Mouse (Mus musculus) hindbrain, embryonic 14.5 days (tissue): ENCODE measurements around the gene Txndc17. TPM values are rescaled to one million over a fixed set of nuclear protein-coding genes. Genes with fewer than 3 reads are reported as not detected.

Source experiments
- ATAC-seq: fragments of 200-750 bp; cut with Nextera tagmentation; 2 replicates; pipeline ENCODE4 v1.8.0; 2017; ENCODE audit warnings: moderate number of reproducible peaks, mild to moderate bottlenecking, moderate TSS enrichment, moderate library complexity; ENCODE audit not compliant: low FRiP score
- DNase-seq: peaks from one replicate; pipeline ENCODE4 v3.0.0-alpha.2; 2015; ENCODE audit warnings: low spot score
- H3K27ac ChIP-seq: fragments of 300-500 bp; sonication (generic); 2 replicates; pipeline ENCODE4 v1.5.1; 2014; ENCODE audit warnings: mild to moderate bottlenecking, moderate library complexity
- H3K27me3 ChIP-seq: fragments of 300-500 bp; sonication (generic); 2 replicates; pipeline ENCODE4 v1.6.1; 2014; ENCODE audit warnings: mild to moderate bottlenecking, low read length, mixed read lengths; ENCODE audit not compliant: control insufficient read depth, insufficient read depth
- H3K36me3 ChIP-seq: fragments of 300-500 bp; sonication (generic); replicated peaks from 2 replicates; pipeline ENCODE4 v1.6.1; 2014; ENCODE audit not compliant: control insufficient read depth, insufficient read depth
- H3K4me1 ChIP-seq: fragments of 300-500 bp; sonication (generic); replicated peaks from 2 replicates; pipeline ENCODE4 v1.6.1; 2014; ENCODE audit warnings: antibody characterized with exemption, low read length, mixed read lengths; ENCODE audit not compliant: control insufficient read depth, insufficient read depth
- H3K4me2 ChIP-seq: fragments of 300-500 bp; sonication (generic); replicated peaks from 2 replicates; pipeline ENCODE4 v1.6.1; 2014; ENCODE audit warnings: mild to moderate bottlenecking, moderate library complexity
- H3K4me3 ChIP-seq: fragments of 300-500 bp; sonication (generic); replicated peaks from 2 replicates; pipeline ENCODE4 v1.5.1; 2014; ENCODE audit warnings: mild to moderate bottlenecking, low read length
- H3K9ac ChIP-seq: fragments of 300-500 bp; sonication (generic); 2 replicates; pipeline ENCODE4 v1.6.1; 2014
- H3K9me3 ChIP-seq: fragments of 300-500 bp; sonication (generic); 2 replicates; pipeline ENCODE4 v1.6.1; 2016; ENCODE audit warnings: low read length; ENCODE audit not compliant: control insufficient read depth
- WGBS: fragments of 180-500 bp; shearing (Covaris S2); extraction: QIAGEN DNeasy Blood & Tissue Kit; methylation state at CpG from one replicate; pipeline ENCODE4 v1.1.7; 2014; 5-methylcytosine and 5-hydroxymethylcytosine counted together
- polyA plus RNA-seq: library from polyadenylated mRNA; unstranded; fragments of >200 nt; fragmentation: Nextera tagmentation; extraction: Ambion mirVana; gene quantifications from 2 replicates; pipeline ENCODE4 v1.2.1, GENCODE M21; 2014

The Txndc17 gene
- polyA plus RNA-seq, 1 experiment from 2014 or later: 151 TPM

DNA sequence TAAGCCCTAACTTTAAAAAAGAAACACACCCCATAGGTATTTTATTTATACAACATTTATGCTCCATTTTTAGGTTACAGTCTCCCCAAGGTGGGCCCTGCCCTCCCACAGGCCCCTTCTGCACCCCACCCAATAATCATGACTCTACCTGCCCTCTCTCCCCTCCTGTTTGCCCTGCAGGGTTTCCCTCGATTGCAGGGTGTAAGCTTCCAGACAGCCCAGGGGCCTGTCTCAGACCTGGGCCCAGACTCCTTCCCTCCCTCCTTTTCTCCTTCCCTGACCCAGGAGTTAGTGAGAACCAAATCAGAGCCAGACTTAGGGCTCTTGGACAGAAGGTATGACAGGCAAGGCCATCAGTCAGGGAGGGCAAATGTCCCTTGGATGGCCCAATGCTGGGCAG lies 25.6 kb downstream of the Txndc17 start:
- H3K9me3 ChIP-seq: no peaks in the 10 kb centered on the region
- no peak for DNase-seq
- 100% methylated on average over 1 of the region's 1 CpGs for WGBS
- H3K27me3 ChIP-seq: no peaks in the 10 kb centered on the region
- no peak overlapping the region for H3K27ac ChIP-seq
- no peak for ATAC-seq
- no peak overlapping the region for H3K4me3 ChIP-seq
- no peak overlapping the region for H3K4me2 ChIP-seq
- H3K4me1 ChIP-seq: no peaks in the 10 kb centered on the region
- no peak overlapping the region for H3K9ac ChIP-seq
- no peaks in the 10 kb centered on the region for H3K36me3 ChIP-seq

- H3K27ac ChIP-seq: no peak overlapping the region
- no peaks in the 10 kb centered on the region for H3K4me1 ChIP-seq
- no peak overlapping the region for H3K9ac ChIP-seq
- DNase-seq (no peak), ATAC-seq (no peak)
- H3K27me3 ChIP-seq: no peaks in the 10 kb centered on the region
- no peak overlapping the region for H3K4me3 ChIP-seq
- WGBS: 79% methylated on average over 5 of the region's 5 CpGs
- no peaks in the 10 kb centered on the region for H3K9me3 ChIP-seq
- H3K36me3 ChIP-seq: no peaks in the 10 kb centered on the region
- H3K4me2 ChIP-seq: no peak overlapping the region
These were observed 26.7 kb downstream of the Txndc17 start for GRCm38 (mm10) chr11:72234013-72234412.

- ATAC-seq: no peak
- Histone ChIP-seq H3K36me3 (no peaks in the 10 kb centered on the region), H3K4me2 (no peak overlapping the region), H3K9me3 (no peaks in the 10 kb centered on the region), H3K4me3 (no peak overlapping the region), H3K9ac (no peak overlapping the region), H3K27me3 (no peaks in the 10 kb centered on the region), H3K27ac (no peak overlapping the region), H3K4me1 (no peaks in the 10 kb centered on the region)
- 70% methylated on average over 4 of the region's 4 CpGs for WGBS
- DNase-seq: no peak
These were observed 32.9 kb downstream of the Txndc17 start for GRCm38 (mm10) chr11:72240062-72240860.

DNA sequence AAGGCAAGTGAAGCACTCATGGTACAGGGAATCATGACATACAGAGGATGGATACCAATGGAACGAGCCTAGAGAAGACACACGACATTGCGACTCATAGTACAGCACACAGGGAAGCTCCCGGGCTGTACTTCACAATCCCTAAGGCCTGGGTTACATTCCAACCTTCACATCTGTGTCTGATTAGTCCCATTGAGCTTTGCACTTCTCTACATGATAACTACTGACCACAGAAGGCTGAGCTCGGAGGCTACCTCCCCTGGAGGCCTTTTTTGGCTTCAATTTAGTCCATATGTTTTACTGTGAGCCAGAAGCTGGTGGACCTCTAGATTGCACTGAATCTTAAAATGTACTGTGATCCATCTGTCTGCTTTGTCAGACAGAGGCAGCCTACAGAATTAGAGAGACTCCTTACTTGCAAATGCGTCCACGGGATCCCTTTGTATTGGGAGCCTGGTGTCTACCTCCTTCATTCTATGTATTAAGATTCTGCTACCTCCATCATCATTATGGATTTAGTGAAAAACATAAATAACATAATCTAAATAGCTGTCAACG lies 37.9 kb downstream of the Txndc17 start:
- no peak overlapping the region for H3K27ac ChIP-seq
- H3K27me3 ChIP-seq: no peaks in the 10 kb centered on the region
- H3K4me1 ChIP-seq: no peaks in the 10 kb centered on the region
- H3K9ac ChIP-seq: no peak overlapping the region
- no peak overlapping the region for H3K4me2 ChIP-seq
- H3K9me3 ChIP-seq: no peaks in the 10 kb centered on the region
- H3K4me3 ChIP-seq: no peak overlapping the region
- WGBS: 85% methylated on average over 8 of the region's 8 CpGs
- no peak for DNase-seq
- no peaks in the 10 kb centered on the region for H3K36me3 ChIP-seq
- ATAC-seq: no peak

GRCm38 (mm10) chr11:72255629-72256028 lies 48.3 kb downstream of the Txndc17 start:
- Histone ChIP-seq H3K27me3 (no peaks in the 10 kb centered on the region), H3K9ac (no peak overlapping the region), H3K4me1 (no peaks in the 10 kb centered on the region), H3K36me3 (no peaks in the 10 kb centered on the region), H3K27ac (no peak overlapping the region), H3K4me2 (no peak overlapping the region), H3K9me3 (no peaks in the 10 kb centered on the region), H3K4me3 (no peak overlapping the region)
- DNase-seq (no peak), ATAC-seq (no peak)
- 96% methylated on average over 4 of the region's 4 CpGs for WGBS

DNA sequence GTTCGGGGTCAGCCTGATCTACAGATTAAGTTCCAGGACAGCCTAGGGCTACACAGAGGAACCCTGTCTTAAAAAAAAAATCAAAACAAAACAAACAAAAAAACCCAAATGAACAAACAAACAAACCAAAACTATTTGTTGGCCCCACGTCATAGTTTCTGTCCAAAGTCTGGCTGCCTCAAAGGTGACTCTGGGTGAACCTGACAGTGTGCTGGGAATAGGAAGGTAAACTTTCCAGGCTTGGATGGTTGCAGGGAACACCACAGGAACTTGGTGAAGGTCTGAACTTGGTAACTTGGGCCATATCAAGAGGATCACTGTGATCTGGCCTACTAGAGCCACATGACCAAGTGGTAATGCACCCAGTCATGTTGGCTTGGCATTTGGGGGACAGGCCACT lies 49.1 kb downstream of the Txndc17 start:
- 85% methylated on average over 2 of the region's 2 CpGs for WGBS
- Histone ChIP-seq H3K4me3 (no peak overlapping the region), H3K4me1 (no peaks in the 10 kb centered on the region), H3K27ac (no peak overlapping the region), H3K9ac (no peak overlapping the region), H3K4me2 (no peak overlapping the region), H3K36me3 (no peaks in the 10 kb centered on the region), H3K27me3 (no peaks in the 10 kb centered on the region), H3K9me3 (no peaks in the 10 kb centered on the region)
- DNase-seq (no peak), ATAC-seq (no peak)

Other genes with a start within 250 kb of the Txndc17 start
- gene Aipl1, start 170.0 kb upstream of the Txndc17 start, polyA plus RNA-seq: not detected in 2 replicates
- gene Pimreg, start 165.5 kb upstream of the Txndc17 start, polyA plus RNA-seq: 26.8 and 30.2 TPM in 2 replicates
- gene Pitpnm3, start 71.8 kb upstream of the Txndc17 start, polyA plus RNA-seq: 4.9 and 5.2 TPM in 2 replicates
- 0.25 and 0.40 TPM in 2 replicates for gene Gm43951, start 707 bp upstream of the Txndc17 start, polyA plus RNA-seq
- 14.3 and 17.1 TPM in 2 replicates for gene 4933427D14Rik, start 88 bp upstream of the Txndc17 start, polyA plus RNA-seq
- gene Med31, start 8.0 kb downstream of the Txndc17 start, polyA plus RNA-seq: 50.8 and 52.8 TPM in 2 replicates
- 2.0 and 2.8 TPM in 2 replicates for gene Slc13a5, start 59.7 kb downstream of the Txndc17 start, polyA plus RNA-seq
- gene Xaf1, start 94.1 kb downstream of the Txndc17 start, polyA plus RNA-seq: 1.1 and 3.3 TPM in 2 replicates
- not detected in 2 replicates for gene Fbxo39, start 106.9 kb downstream of the Txndc17 start, polyA plus RNA-seq
- gene Tekt1, start 154.9 kb downstream of the Txndc17 start, polyA plus RNA-seq: 9.9 and 10.1 TPM in 2 replicates
- 4.6 and 4.8 TPM in 2 replicates for gene Smtnl2, start 204.2 kb downstream of the Txndc17 start, polyA plus RNA-seq
- gene Ggt6, start 228.0 kb downstream of the Txndc17 start, polyA plus RNA-seq: 0.11 TPM in 1 of 2 replicates, not detected in the other
- 54.1 and 63.3 TPM in 2 replicates for gene Mybbp1a, start 233.8 kb downstream of the Txndc17 start, polyA plus RNA-seq